Mouse (Mus musculus) lung, adult 18-20 months (tissue): ENCODE data around the gene Nlgn1.

Source experiments
- DNase-seq, 2 experiments: peaks; one replicate each; pipeline ENCODE4 v3.0.0; 2022; ENCODE audit warnings: mixed read lengths in 2 of 2

Gene Nlgn1

DNA sequence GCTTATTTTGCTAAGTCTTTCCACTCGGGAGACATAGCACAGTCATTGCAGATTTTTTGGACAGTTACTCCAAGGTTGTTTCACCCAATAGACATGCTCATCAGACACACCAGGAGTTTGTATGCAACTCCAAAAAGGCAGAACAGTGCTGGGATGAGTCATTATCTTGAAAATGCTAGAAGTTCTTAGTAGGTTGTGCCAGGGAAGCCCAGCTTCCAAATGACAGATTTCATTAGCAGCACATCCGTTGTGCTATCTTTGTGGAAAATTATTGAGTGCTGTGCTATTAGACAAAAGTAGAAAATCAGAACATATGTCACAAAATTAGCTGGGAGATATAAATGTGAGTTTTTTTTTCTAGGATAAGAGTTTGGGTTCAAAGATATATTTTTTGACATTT lies 137.3 kb downstream of the Nlgn1 start:
- no peak for DNase-seq

DNA sequence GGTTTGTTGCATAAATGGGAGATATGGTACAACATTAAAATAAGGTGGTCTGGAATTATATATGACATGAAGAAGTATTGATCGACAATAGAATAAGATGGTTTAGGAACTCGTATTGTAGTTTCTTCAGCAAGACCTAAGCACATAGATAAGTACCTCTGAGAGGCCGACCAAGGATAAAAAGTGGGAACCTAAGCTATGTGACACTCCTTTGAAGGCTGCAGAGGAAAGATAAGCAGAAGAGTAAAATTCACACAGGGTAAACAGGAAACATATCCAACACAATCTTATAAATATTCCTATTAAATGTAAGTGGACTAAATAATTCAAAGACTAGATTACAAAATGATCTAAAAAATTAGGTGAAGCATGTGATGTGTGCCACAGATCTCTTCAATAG lies 151.2 kb downstream of the Nlgn1 start:
- no peak for DNase-seq

DNA sequence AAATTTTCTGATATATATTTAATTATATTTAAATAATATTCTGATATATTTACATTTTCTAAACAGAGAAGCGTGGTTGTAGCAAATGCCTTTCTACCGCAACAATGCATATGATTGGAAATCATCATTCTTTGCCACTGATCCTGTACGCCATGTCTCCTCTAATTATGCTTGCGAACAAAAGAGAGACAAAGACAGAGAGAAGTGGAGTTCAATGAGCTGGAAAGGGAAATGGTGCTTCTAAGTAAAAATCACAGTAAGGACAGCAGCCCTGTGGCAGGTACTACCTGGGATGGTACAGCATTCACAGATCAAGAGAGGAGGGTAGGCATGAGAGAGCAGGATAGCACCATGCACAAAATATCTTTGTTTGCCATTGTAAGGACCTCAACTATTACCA lies 156.9 kb downstream of the Nlgn1 start:
- DNase-seq = no peak

DNA sequence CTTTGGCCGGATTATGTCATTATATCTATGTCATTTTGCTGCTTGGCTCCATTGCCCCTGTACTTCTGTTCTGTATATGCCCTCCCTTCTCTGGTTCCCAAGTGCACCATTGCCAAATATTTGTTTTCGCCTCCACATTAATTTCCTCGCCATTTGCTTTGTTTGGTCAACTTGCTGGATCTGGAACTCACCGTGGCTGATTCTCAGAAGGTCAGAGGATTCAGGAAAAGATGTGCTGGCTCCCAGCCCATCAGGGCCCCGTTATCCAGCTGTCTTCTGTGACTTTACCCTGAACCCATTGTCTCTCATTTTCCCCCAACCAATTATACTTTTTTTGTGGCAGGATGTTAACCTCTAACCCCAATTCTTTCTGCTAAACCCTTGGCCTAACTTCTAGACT lies 158.0 kb downstream of the Nlgn1 start:
- no peak for DNase-seq

DNA sequence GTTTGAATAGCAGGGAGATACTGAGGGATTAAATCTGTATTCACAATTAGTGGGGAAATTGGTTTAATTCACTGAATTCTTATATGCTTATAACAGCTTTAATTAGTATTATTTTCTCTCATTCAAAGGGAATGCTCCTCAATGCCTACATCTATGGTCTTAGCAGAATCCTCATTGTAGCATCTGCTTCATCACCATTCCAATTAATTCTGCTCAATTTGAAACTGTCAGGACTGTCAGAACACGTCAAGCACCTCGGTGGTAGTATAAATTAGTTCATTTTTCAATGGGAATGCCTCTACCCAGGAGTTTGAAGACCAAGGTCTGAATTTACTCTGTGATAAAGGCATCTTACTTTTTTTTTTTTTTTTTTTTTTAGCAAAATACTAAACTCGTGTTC lies 158.6 kb downstream of the Nlgn1 start:
- DNase-seq = no peak

DNA sequence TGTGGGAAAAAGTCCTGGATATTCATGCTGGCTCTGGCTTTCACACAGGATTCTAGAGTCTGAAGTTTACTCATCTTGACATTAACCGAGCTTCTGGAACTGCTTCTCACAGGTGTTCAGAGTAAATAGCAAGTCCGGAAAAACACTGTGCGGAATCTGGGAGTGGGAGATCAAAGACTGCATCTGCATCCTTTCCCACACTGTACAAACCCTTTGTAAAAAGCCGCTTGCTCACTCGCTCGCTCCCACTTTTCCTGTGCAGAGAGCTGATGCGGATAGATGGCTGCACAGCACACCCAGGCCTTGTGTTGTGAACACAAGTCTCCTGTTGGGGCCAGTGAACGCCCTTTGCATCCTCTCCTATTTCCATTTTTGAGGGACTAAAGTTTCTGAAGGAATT lies 165.5 kb downstream of the Nlgn1 start:
- no peak for DNase-seq

DNA sequence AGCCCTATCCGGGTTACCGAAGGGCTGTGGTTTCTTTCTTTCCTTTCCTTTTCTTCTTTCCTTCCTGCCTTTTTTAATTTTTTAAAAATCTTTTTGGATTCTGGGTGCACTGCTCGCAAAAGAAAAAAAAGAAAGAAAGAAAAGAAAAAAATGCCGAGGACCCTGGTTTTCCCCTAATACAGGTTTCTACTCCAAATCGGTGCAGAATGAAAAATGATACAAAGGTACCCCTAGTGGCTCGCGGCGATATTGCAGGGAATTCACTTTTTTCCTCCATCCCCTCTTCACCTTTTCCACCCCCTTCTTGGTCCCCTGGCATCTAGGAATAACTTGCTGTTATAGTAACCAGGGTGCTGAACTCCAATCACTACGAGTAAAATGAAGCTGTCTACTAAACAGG lies 178.5 kb downstream of the Nlgn1 start:
- DNase-seq = no peak

DNA sequence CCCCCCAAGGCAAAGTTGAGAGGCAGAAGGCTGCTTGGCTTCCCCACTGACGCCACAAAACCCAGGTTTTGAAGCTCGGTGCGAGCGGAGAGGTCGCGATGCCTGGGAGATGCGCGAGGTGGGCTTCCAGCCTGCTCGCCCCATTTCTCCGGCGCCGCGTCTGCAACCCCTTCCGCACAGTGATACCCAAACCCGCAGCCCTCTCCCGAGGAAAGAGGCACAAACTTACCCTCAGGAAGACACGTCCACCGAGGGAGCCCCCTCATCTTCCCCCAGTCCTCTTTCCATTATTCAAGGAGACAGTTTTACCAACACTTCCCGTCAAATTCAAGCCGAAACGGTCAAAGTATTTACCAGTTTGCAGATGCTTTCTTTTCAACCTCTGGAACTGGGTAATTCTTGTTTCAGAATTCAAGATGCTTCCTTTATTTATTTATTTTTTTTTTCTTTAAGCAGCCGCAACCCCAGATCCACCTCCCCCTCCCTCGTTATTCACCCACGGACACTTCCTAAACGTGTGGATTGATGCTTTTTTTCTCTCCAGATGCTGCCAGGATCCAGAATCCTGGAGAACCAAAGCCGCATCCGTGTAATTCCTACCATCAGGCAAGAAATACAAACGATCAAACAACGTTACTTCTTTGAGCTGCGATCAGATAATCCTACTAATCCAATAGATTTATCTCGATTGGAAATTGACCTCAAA lies 179.1 kb downstream of the Nlgn1 start:
- DNase-seq = no peak

DNA sequence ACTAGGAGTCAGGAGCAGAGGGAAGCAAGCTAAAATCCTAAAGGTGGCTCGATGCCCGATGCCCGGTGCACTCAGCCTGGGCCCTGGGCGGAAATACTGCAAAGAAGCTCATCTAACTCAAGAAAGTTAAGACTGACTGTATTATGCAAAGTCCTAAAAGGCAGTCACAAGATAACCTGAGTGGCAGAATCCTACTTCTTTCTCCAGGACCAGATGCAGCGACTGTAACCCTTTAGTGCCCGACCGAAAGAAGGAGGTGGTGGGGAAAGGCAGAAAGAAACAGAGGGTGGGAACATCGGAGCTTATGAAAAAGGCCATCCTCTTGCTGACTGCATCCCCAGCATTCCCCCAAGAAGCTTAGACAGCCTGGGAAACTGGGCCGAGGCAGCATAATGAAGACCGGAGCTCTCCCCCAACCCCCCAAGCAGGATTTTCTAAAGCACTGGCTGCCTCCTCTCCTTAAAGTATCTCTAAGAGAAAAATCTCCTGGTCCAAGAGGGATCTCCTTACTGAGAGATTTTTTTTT lies 179.7 kb downstream of the Nlgn1 start:
- DNase-seq = no peak

DNA sequence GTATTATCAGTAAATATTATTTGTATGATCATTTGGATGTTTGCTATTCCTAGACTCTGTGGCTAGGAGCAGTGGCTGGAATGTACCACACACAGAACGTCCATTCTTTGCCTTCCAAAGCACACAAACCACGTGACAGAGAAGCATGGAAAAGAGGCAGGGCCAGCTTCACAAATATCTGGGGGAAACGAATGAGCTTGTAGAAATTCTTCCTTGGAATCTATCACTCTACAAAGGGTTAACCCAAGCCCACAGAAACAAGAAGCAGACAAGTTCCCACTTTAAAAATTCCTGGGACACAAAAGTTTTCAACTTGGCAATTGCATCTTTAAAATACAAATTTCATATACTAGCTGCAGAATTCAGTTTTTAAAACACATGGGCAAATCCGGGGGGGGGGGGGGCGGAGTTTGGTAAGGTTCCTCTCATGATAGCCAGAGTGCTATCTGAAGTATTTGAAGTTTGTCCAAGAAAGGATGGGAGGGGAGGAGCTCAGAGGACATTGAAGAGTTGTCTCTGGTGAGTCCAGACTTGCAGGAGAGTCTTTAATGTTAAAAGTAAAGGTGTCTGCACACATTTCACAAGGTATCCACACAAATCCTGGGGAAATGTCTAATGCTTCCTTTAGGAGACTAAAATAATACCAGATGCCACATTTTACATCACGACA lies 180.8 kb downstream of the Nlgn1 start:
- no peak for DNase-seq

DNA sequence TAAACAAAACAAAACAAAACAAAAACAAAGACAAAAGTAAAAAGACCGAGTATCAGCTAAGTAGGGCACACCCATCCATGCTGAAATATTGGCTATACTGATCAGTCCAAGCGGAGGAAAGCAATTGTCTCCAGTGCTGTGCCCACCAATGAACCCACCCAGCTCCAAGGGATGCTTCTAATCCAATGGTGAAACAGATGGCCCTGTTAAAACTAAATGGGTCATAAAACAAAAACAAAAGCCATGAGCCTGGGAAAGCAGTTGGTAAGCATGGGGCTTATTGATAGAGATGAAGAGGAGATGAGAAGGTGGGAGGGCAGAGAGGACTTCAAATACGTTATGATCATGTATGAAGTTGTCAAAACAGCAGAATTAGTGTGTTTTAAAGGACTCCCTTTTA lies 186.1 kb downstream of the Nlgn1 start:
- DNase-seq = no peak

DNA sequence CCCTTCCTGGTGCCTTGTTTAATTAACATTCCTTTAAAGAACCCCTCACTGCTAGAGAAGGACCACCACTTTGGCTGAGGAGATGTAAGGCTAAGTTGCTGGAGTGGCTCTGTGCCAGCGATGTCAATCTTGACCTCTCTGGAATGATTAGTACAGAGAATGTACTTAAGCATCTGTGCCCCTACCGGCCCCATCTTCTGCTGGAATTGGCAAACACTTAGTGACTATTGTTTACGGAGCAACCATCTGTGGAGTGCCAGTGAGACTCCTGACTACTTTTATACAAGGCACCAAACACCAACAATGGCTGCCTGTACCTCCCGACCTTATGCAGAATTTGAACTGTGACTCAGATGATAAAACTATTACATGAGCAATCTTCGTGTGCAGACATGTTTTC lies 186.8 kb downstream of the Nlgn1 start:
- DNase-seq = no peak

DNA sequence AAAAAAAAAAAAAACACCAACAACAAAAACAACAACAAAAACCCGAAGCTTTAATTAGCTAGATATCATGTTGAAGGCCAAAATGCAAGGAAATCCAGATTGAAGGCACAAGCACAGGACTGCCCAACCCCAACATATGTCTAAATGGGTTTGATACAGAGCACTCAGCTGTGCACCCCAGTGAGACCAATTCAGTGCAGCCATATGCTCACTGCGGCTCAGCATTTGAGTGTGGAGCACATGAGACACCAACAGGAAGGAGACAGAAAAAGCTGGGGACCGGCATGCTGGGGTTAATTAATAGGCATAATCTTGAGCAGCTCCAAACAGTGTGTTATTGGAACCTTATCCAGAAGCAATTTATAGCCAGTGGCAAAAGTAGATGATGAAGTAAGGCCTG lies 190.7 kb downstream of the Nlgn1 start:
- DNase-seq = no peak

DNA sequence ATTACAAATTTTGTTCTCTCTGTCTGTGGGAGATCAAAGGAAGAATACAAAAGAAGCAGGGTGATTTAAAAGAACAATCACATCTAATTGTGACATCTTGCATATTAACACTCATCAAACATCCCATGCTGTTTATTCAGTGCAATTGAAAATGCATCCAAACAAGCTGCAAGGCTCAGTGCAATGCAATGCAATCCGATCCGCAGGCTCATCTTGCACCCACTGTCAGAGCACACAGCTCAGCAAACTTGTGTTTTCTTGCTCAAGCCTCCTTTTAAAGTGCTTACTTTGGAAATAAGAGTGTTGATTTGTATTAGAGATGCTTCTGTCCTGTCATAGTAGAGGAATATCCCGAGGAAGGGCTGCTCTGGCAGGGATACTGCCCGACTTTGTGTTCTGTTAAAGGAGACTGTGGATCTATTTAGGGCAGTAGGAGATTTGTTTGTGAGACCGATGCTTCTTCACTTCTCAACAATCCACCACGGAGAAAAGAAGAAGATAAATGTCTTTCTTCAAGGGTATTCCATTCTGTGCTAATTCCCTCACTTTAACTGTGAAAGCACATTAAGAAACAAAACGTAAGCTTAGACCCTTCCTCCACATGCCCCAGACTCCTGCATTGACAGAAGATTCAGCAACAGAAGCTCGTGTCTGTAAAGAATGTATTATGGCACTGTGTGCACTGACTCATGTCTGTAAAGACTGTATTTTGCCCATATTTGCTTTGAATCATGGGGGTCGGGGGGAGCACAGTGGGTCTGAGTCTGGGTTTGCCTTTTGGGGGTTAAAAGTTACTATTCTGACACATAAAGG lies 197.2 kb downstream of the Nlgn1 start:
- no peak for DNase-seq

DNA sequence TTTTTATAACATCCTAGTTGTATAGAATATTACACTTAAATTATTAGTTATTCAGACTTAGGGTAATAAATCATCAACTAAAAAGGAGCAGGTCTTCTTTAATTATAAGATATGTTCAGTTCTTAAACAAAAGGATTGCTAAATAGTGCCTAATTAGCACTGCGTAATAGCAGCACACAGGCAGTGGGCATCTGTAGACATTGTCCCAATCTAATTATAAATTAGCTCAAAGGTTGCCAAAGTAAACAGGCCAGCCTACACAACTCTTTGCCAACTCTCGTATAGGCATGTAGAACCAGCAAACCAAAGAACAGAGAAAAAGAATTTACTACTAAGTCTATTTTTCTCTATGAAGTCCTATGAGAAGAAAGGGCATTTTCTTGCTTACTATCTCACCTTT lies 201.3 kb downstream of the Nlgn1 start:
- no peak for DNase-seq

DNA sequence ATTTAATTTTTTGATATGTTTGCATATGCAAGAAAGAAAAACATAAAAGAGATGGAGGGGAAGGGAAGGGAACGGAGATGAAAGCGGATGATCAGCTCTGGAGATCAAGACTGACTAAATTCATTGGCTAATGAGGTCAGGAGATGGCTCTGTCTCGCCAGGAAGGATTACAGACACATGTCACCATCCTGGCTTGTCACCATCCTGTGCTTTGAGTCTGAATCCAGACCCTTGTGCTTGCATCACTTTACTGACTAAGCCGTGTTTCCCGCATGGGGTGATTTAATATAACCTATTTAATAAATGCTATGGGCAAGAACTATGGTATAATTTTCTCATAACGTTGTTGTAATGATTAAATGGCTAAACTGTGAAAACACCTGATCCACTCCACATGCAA lies 202.8 kb downstream of the Nlgn1 start:
- no peak for DNase-seq

DNA sequence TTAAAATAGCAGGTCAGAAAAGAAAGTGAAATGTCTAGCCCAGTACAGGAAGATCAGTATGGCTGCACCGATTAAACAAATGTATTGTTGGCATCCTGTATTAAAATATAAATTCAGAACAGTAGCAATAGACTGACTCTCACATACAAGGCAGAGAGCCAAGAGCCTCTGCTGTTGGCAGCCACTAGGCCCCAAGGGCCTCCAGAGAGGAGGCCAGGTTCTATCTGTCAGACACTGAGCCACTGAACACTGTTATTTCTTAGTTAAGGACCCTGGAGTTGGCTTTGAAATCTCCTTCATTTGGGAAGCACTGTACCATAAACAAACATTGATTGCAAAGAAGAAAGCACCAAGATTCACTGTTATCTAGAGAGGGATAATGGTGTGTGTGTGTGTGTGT lies 215.2 kb downstream of the Nlgn1 start:
- no peak for DNase-seq

DNA sequence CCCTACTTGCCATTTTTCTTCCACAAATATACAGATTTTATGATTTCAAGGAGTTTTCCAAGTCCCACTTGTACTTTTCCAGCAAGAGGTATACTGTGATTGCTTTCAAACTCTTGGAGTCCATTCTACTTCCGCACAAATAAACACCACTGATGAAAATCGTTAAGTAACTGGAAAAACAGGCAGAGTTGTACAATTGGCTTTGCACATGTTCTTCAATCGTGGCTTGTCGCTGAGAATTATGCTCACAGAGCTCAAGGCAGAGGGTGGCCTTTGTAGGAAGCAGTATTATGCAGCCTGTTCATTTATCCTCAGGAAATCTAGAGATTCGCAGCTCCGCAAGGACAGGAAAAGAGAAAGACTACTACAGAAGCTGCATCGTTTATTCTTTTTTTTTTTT lies 225.9 kb downstream of the Nlgn1 start:
- no peak for DNase-seq

DNA sequence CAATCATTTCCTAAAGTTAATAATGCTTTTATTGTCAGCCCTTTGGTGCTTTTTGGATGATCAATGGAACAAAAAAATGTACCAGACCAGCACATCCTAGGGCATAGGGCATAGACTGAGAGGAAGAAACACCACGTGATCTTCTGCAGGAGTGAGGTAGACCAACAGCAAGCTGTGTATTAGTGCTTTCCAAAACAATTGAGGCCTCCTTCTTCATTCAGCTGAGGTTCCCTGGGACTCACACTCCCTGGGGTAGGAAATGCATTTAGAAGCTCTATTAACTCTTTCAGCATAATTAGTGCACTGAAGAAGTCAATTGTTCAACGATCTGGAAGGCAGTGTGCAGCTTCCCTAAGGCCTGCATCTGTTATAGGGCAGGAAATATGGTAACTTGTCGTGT lies 226.7 kb downstream of the Nlgn1 start:
- DNase-seq = no peak

DNA sequence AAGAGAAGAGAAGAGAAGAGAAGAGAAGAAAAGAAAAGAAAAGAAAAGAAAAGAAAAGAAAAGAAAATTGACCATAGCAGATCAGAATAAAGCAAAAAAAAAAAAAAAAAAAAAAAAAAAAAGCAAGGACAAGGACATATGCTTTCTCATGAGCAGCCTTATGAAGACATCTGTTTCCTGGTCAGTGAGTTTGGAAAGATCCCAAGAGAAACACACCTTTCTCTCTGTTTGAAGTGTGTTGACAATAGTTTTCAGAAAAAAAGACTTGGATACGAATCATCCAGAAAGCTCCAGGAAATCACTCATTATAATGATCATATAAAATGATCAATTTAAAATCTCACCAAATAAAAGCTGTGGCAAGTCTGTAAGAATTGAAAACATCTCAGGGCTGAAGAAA lies 230.0 kb downstream of the Nlgn1 start:
- no peak for DNase-seq

DNA sequence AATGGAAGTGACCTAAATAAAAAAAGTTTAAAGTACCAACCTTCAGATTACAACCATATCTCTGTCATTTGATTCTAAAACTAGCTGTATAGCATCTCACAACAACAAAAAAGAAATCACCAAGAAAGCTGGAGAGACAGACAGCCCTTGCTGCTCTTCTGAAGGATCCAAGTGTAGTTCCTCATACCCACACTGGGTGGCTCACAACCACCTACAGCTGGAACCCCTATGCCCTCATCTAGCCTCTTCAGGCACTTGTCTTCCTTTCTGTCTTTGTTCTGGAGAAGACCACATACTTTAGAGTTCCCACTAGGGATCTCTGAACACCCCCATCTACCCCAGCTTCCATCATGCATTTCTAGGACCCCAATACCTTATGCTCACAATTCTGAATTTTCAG lies 236.7 kb downstream of the Nlgn1 start:
- no peak for DNase-seq

DNA sequence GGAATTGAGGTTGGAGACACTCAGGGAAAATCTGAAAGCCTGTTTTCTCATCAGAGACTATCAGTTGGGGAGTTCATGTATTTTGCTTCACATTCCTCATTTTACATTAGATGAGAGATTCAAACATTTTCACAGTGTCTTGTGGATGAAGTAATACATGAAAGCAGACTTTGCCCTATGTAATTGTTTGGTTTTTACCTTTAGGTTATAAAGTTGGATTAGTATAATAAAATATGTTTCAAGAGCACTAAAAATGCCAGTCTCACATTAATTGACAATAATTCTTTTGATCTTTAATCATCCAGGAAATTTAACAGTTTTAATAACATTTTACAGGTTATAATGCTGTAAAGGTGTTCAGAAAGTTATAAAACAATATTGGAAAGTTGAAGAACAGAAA lies 262.9 kb downstream of the Nlgn1 start:
- no peak for DNase-seq

DNA sequence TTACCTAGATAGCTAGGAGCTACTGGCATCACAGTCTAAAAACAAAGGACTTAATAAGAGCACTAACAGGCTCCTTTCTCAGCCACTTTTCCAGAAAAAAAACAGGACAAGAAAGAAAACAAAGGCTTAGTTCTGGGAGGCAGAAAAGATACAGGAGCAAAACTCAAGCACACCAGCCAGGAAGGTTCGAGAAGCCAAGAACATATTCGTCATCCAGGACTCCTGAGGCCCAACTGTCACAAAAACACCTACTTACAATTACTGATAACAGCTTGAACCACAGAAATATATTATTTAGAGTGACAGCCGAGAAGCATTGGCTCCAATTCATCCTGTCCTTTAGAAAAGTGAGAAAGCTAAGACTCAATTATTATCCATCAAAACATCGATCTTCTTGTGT lies 281.5 kb downstream of the Nlgn1 start:
- DNase-seq = no peak

DNA sequence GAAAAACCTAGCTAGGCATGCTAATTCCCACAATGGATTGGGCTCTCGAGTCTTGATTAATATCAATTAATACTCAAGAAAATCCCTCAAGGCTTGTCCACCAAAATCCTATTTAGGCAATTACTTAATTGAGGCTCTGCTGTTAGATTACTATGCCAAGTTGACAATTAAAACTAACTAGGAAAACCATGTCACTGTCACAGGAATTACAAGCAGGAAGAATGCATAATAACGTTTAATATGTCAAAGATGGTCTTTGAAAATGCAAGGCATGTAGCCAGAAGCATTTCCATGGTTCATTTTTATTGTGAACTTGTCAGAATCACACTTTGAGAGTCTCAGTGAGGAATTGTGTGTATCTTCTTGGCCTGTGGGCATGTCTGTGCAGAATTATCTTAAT lies 289.3 kb downstream of the Nlgn1 start:
- no peak for DNase-seq
